Mouse (Mus musculus) myocyte (in vitro differentiated cells): ENCODE data around the gene Rpl37.

ENCODE experiments used
- MAX ChIP-seq: IDR thresholded peaks from one replicate; pipeline ENCODE4 v1.6.1; 2011; ENCODE audit warnings: low read depth, mild to moderate bottlenecking, control low read depth
- POLR2A ChIP-seq: IDR thresholded peaks from one replicate; pipeline ENCODE4 v1.6.1; 2011; ENCODE audit warnings: low read depth, mild to moderate bottlenecking, control low read depth, moderate library complexity; ENCODE audit not compliant: insufficient read length
- TCF12 ChIP-seq: IDR thresholded peaks from one replicate; pipeline ENCODE4 v1.6.1; 2011; ENCODE audit warnings: mild to moderate bottlenecking, control low read depth; ENCODE audit not compliant: poor library complexity, insufficient read depth, severe bottlenecking

DNA sequence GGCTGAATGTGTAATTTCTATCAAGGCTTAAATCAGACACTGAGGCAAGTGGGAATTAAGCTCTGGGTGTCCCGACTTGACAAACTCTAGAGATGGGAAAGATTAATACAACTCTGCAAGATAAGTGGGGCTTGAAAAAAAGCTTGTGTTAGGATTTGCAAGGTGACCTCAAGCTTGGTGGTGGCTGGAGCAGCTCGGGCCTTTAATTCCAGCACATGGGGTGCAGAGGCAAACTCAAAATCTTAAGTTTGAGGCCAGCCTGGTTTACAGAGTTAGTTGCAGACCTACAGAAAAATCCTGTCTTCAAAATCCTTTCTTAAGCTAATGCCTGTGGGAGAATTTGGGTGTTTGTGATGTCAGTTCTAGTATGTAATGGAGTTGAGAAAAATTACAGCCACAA is 2.7 kb downstream of the Rpl37 start:
- no peak for TF ChIP-seq MAX
- TF ChIP-seq POLR2A = no peak
- TF ChIP-seq TCF12 = no peak
